Mouse (Mus musculus): ENCODE data around the gene Josd1. TPM values are rescaled to one million over a fixed set of nuclear protein-coding genes. Genes with fewer than 3 reads are reported as not detected.
A peak's percentile ranks its signal among the peaks of the same experiment; 100 is the strongest.

Josd1 gene
- polyA plus RNA-seq, 1 experiment = 20.9 TPM

GRCm38 (mm10) chr15:79690426-79691022, 2.8 kb upstream of the Josd1 start, which contains the start of gene Gtpbp1:
Gtpbp1 (plus strand) TSS chr15:79690845.
- Histone ChIP-seq H3K27ac (ENCODE audit: insufficient read depth, low read length) (no peak within 1 kb of the TSS), H3K4me3 (ENCODE audit: low read depth, low read length) (peak within 1 kb of the TSS; percentile 80), H3K27me3 (ENCODE audit: control insufficient read depth, insufficient read depth, low read length, poor library complexity, severe bottlenecking) (no peaks in the 10 kb centered on the region), H3K9ac (ENCODE audit: low read depth, poor library complexity, severe bottlenecking) (peak within 1 kb of the TSS; percentile 97), H3K36me3 (ENCODE audit: control insufficient read depth, insufficient read depth, low read length, poor library complexity, severe bottlenecking) (no peaks in the 10 kb centered on the region), H3K9me3 (replicated peaks; ENCODE audit: control insufficient read depth, insufficient read depth, low read length, poor library complexity, severe bottlenecking) (no peaks in the 10 kb centered on the region), H3K4me1 (ENCODE audit: control insufficient read depth, insufficient read depth, low read length) (peaks cover 2% of the 10 kb centered on the region)
- TF ChIP-seq POLR2A (IDR thresholded peaks at IDR 0.05; ENCODE audit: insufficient read depth, low read length) (peak; percentile 19), EP300 (IDR thresholded peaks at IDR 0.05; ENCODE audit: insufficient read depth, low read depth, low read length) (no peak), CTCF (IDR thresholded peaks at IDR 0.05; ENCODE audit: low read depth, low read length) (no peak)

DNA sequence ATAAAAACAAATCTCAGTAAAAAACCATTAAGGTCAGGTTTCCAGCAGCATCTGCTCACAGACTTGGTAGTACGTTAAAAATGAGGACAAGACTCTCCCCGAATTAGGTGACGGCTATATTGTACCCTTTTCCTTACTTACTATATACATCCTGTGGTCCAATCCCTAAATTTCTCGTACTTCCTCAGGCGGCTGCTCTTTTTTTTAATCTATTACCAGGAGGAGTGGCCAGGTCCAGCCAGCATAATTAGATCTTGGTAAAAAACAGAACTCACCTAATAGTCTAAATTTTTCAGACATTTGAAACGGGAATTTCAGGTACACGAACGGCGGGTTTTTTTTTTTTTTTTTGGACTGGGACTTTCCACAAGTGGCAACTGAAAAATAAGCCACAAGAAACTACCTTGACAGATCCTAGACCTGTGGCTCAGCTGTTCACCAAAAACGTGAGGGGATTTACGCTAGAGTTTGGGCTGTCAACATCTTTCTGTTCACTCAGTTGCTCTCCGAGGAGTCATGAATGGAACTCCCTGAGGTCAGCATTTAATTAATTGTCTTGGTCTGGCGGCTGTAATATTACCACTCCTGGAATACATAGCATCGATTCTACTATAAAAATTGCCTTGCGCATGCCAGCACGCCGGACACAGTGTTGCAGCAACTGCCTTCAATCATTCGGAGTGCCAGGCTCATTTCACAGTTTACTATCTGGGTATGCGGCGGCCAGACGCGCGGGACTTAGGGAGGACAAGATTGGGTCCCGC, 2.1 kb upstream of the Josd1 start:
- H3K4me3 ChIP-seq (ENCODE audit: low read depth, low read length) = peak overlapping the region; percentile 80
- no peaks in the 10 kb centered on the region for H3K9me3 ChIP-seq (replicated peaks; ENCODE audit: control insufficient read depth, insufficient read depth, low read length, poor library complexity, severe bottlenecking)
- H3K4me1 ChIP-seq (ENCODE audit: control insufficient read depth, insufficient read depth, low read length) = peaks cover 3% of the 10 kb centered on the region
- H3K9ac ChIP-seq (ENCODE audit: low read depth, poor library complexity, severe bottlenecking) = peak overlapping the region; percentile 31
- H3K36me3 ChIP-seq (ENCODE audit: control insufficient read depth, insufficient read depth, low read length, poor library complexity, severe bottlenecking) = no peaks in the 10 kb centered on the region
- no peak overlapping the region for H3K27ac ChIP-seq (ENCODE audit: insufficient read depth, low read length)
- TF ChIP-seq POLR2A (IDR thresholded peaks at IDR 0.05; ENCODE audit: insufficient read depth, low read length) = peak; percentile 31
- TF ChIP-seq CTCF (IDR thresholded peaks at IDR 0.05; ENCODE audit: low read depth, low read length) = no peak
- H3K27me3 ChIP-seq (ENCODE audit: control insufficient read depth, insufficient read depth, low read length, poor library complexity, severe bottlenecking) = no peaks in the 10 kb centered on the region

DNA sequence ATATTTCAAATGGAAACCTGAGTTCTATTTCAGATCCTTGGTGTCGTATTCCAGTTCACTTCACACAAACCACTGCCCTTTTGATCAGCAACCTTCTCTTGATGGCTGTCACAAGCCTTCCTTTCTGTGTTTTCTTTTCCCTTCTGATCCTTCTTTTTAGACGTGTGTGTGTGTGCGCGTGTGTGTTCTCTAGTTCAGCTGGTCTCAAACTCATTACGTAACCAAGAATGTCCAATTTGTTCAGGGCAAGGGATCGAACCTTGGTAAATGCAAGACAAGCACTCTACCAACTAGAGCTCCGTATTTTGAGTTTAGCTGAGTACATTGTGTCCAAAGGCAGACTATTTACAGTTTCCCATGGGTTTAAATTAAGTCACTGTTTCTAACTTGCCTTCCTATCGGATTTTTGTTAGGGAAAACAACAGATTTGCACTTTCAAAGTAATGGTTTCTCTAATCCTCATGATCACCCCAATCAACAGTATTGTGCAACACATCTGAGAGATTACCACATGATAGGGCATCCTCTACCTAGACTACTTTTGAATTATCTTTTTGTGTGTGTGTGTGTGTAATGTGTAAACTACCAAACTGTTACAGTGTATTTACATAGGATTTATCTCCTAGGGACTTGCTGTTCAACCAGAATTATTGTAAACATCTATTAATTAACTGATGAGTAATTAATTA, 693 bp upstream of the Josd1 start:
- Histone ChIP-seq H3K36me3 (ENCODE audit: control insufficient read depth, insufficient read depth, low read length, poor library complexity, severe bottlenecking) (no peaks in the 10 kb centered on the region), H3K4me1 (ENCODE audit: control insufficient read depth, insufficient read depth, low read length) (peaks cover 4% of the 10 kb centered on the region), H3K4me3 (ENCODE audit: low read depth, low read length) (peak overlapping the region; percentile 94), H3K27me3 (ENCODE audit: control insufficient read depth, insufficient read depth, low read length, poor library complexity, severe bottlenecking) (no peaks in the 10 kb centered on the region), H3K9me3 (replicated peaks; ENCODE audit: control insufficient read depth, insufficient read depth, low read length, poor library complexity, severe bottlenecking) (no peaks in the 10 kb centered on the region), H3K27ac (ENCODE audit: insufficient read depth, low read length) (peak overlapping the region; percentile 83), H3K9ac (ENCODE audit: low read depth, poor library complexity, severe bottlenecking) (peak overlapping the region; percentile 90)
- TF ChIP-seq CTCF (IDR thresholded peaks at IDR 0.05; ENCODE audit: low read depth, low read length) = no peak
- no peak for TF ChIP-seq EP300 (IDR thresholded peaks at IDR 0.05; ENCODE audit: insufficient read depth, low read depth, low read length)
- TF ChIP-seq POLR2A (IDR thresholded peaks at IDR 0.05; ENCODE audit: insufficient read depth, low read length) = no peak

DNA sequence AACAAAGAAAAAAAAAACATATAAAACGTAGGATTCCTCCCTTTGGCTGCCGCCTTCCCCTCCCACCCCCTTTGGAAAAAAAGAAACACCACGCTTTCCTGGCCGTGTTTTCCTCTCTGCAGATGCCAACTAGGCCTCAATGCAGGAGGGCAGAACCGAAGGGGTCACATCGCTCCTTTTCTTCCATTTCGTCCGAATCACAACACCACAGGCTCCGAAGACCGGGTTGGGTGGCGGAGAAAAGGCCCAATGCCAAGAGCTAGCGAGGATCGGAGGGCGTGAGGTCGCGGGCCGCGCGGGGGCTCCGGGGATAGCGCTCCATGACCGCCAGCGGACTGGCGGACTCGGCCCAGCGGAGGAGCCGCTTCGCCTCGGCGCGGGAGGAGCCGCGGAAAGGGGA, 544 bp downstream of the Josd1 start:
- H3K27me3 ChIP-seq (ENCODE audit: control insufficient read depth, insufficient read depth, low read length, poor library complexity, severe bottlenecking) = no peaks in the 10 kb centered on the region

DNA sequence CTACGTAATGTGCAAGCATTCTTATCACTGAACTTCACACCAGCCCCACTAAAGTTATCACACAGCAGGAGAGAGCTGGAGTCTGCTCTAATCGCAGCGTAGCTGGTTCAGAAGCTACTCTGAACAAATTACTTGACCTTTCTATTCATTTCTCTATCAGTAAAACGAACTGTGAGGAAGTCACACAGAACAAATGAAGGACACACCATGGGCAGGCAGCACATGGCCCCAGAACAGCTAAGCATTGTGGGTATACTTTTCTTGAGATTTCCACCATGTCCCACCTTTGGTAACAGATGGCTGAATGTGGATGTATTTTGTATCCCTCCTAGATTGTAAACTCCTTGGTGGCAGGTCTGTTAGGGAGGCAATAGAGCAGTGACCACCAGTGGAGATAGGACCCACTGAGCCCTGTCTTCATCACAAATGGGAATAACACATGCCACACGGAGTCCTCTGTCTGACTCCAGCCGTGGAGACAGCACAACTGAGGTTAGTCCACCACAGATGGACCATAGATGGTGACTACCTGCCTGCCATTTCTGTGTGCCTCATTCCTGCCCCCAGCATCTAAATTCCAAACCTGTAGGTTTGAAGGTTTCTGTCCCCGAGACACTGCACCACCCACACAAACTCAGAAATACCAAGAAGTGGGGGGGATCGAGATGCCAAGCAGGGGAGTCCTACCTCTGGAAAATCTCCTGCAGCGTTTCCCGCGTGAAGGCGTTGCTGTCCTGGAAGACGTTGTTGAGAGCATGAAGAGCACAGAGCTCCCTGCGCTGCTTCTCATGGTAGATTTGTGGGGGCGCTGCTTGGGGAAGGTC, 1.5 kb downstream of the Josd1 start:
- Histone ChIP-seq H3K36me3 (ENCODE audit: control insufficient read depth, insufficient read depth, low read length, poor library complexity, severe bottlenecking) (no peaks in the 10 kb centered on the region), H3K9me3 (replicated peaks; ENCODE audit: control insufficient read depth, insufficient read depth, low read length, poor library complexity, severe bottlenecking) (no peaks in the 10 kb centered on the region), H3K4me1 (ENCODE audit: control insufficient read depth, insufficient read depth, low read length) (peaks cover 4% of the 10 kb centered on the region), H3K4me3 (ENCODE audit: low read depth, low read length) (peak overlapping the region; percentile 48), H3K27me3 (ENCODE audit: control insufficient read depth, insufficient read depth, low read length, poor library complexity, severe bottlenecking) (no peaks in the 10 kb centered on the region), H3K9ac (ENCODE audit: low read depth, poor library complexity, severe bottlenecking) (peak overlapping the region; percentile 90), H3K27ac (ENCODE audit: insufficient read depth, low read length) (no peak overlapping the region)
- TF ChIP-seq EP300 (IDR thresholded peaks at IDR 0.05; ENCODE audit: insufficient read depth, low read depth, low read length) (no peak), CTCF (IDR thresholded peaks at IDR 0.05; ENCODE audit: low read depth, low read length) (no peak), POLR2A (IDR thresholded peaks at IDR 0.05; ENCODE audit: insufficient read depth, low read length) (no peak)

More for the DNA sequence above, 544 bp downstream of the Josd1 start:
- peak overlapping the region; percentile 94 for H3K4me3 ChIP-seq (ENCODE audit: low read depth, low read length)
- H3K9ac ChIP-seq (ENCODE audit: low read depth, poor library complexity, severe bottlenecking) = peak overlapping the region; percentile 90
- no peak overlapping the region for H3K27ac ChIP-seq (ENCODE audit: insufficient read depth, low read length)
- H3K4me1 ChIP-seq (ENCODE audit: control insufficient read depth, insufficient read depth, low read length) = peaks cover 4% of the 10 kb centered on the region
- no peaks in the 10 kb centered on the region for H3K36me3 ChIP-seq (ENCODE audit: control insufficient read depth, insufficient read depth, low read length, poor library complexity, severe bottlenecking)
- TF ChIP-seq CTCF (IDR thresholded peaks at IDR 0.05; ENCODE audit: low read depth, low read length) = no peak
- no peak for TF ChIP-seq POLR2A (IDR thresholded peaks at IDR 0.05; ENCODE audit: insufficient read depth, low read length)
- no peak for TF ChIP-seq EP300 (IDR thresholded peaks at IDR 0.05; ENCODE audit: insufficient read depth, low read depth, low read length)
- H3K9me3 ChIP-seq (replicated peaks; ENCODE audit: control insufficient read depth, insufficient read depth, low read length, poor library complexity, severe bottlenecking) = no peaks in the 10 kb centered on the region
